Mouse (Mus musculus) ES-Bruce4 (cell line): ENCODE data around the gene Mgst1. TPM values are rescaled to one million over a fixed set of nuclear protein-coding genes. Genes with fewer than 3 reads are reported as not detected.

Source experiments
- H3K27ac ChIP-seq: 2 replicates; pipeline ENCODE4 v1.5.1; 2012; ENCODE audit warnings: low read length, inconsistent platforms; ENCODE audit not compliant: insufficient read depth
- H3K27me3 ChIP-seq: 2 replicates; pipeline ENCODE4 v1.6.1; 2012; ENCODE audit warnings: mild to moderate bottlenecking, low read length, inconsistent platforms; ENCODE audit not compliant: control insufficient read depth, poor library complexity, insufficient read depth, severe bottlenecking
- H3K36me3 ChIP-seq: 2 replicates; pipeline ENCODE4 v1.6.1; 2012; ENCODE audit warnings: inconsistent platforms, mild to moderate bottlenecking, low read length, moderate library complexity; ENCODE audit not compliant: control insufficient read depth, poor library complexity, insufficient read depth, severe bottlenecking
- H3K4me1 ChIP-seq: one replicate; pipeline ENCODE4 v1.8.1; 2011; ENCODE audit warnings: low read length; ENCODE audit not compliant: control insufficient read depth, insufficient read depth
- H3K4me3 ChIP-seq: 2 replicates; pipeline ENCODE4 v1.5.1; 2011; ENCODE audit warnings: low read depth, mild to moderate bottlenecking, low read length
- H3K9ac ChIP-seq: 2 replicates; pipeline ENCODE4 v1.6.1; 2012; ENCODE audit warnings: low read depth, mild to moderate bottlenecking, inconsistent platforms; ENCODE audit not compliant: poor library complexity, severe bottlenecking
- H3K9me3 ChIP-seq: replicated peaks from 2 replicates; pipeline ENCODE4 v1.6.1; 2012; ENCODE audit warnings: mild to moderate bottlenecking, low read length, inconsistent platforms; ENCODE audit not compliant: control insufficient read depth, poor library complexity, insufficient read depth, severe bottlenecking
- CTCF ChIP-seq: IDR thresholded peaks from one replicate; pipeline ENCODE4 v1.8.1; 2011; ENCODE audit warnings: low read depth, low read length
- EP300 ChIP-seq: IDR thresholded peaks from 2 replicates; pipeline ENCODE4 v1.6.1; 2011; ENCODE audit warnings: low read depth, low read length; ENCODE audit not compliant: insufficient read depth
- POLR2A ChIP-seq: IDR thresholded peaks from one replicate; pipeline ENCODE4 v1.8.1; 2011; ENCODE audit warnings: low read length; ENCODE audit not compliant: insufficient read depth
- polyA plus RNA-seq: library from polyadenylated mRNA; stranded (reverse); fragments of >200 nt; gene quantifications from 2 replicates; pipeline ENCODE4 v1.2.4, GENCODE M21; 2011; ENCODE audit warnings: low read depth; ENCODE audit not compliant: missing spikeins, insufficient read depth, insufficient read length

Gene Mgst1
- polyA plus RNA-seq, 1 experiment = 11.4 TPM

- TF ChIP-seq POLR2A = no peak
- TF ChIP-seq CTCF = no peak
- no peak for TF ChIP-seq EP300
- no peaks in the 10 kb centered on the region for H3K4me1 ChIP-seq
- no peak overlapping the region for H3K4me3 ChIP-seq
- no peaks in the 10 kb centered on the region for H3K36me3 ChIP-seq
- H3K27ac ChIP-seq = no peak overlapping the region
- no peak overlapping the region for H3K9ac ChIP-seq
- no peaks in the 10 kb centered on the region for H3K9me3 ChIP-seq
- H3K27me3 ChIP-seq = no peaks in the 10 kb centered on the region
Observed at GRCm38 (mm10) chr6:138104559-138104958, 35.6 kb upstream of the Mgst1 start.

- TF ChIP-seq CTCF = no peak
- TF ChIP-seq EP300 = no peak
- TF ChIP-seq POLR2A = no peak
- H3K9ac ChIP-seq = no peak overlapping the region
Observed at GRCm38 (mm10) chr6:138117496-138117895, 22.6 kb upstream of the Mgst1 start.

GRCm38 (mm10) chr6:138128392-138129335, 11.5 kb upstream of the Mgst1 start:
- Histone ChIP-seq H3K9ac (no peak overlapping the region), H3K27me3 (no peaks in the 10 kb centered on the region), H3K4me3 (no peak overlapping the region), H3K9me3 (no peaks in the 10 kb centered on the region), H3K4me1 (no peaks in the 10 kb centered on the region), H3K36me3 (no peaks in the 10 kb centered on the region), H3K27ac (no peak overlapping the region)
- TF ChIP-seq CTCF (no peak), EP300 (no peak), POLR2A (no peak)

More at GRCm38 (mm10) chr6:138117496-138117895, 22.6 kb upstream of the Mgst1 start:
- no peaks in the 10 kb centered on the region for H3K9me3 ChIP-seq
- no peaks in the 10 kb centered on the region for H3K36me3 ChIP-seq
- H3K27me3 ChIP-seq = no peaks in the 10 kb centered on the region; the same call in 1 of the 2 replicates
- no peak overlapping the region for H3K27ac ChIP-seq
- no peaks in the 10 kb centered on the region for H3K4me1 ChIP-seq
- H3K4me3 ChIP-seq = no peak overlapping the region

GRCm38 (mm10) chr6:138130541-138130940, 9.6 kb upstream of the Mgst1 start:
- Histone ChIP-seq H3K4me1 (no peaks in the 10 kb centered on the region), H3K36me3 (no peaks in the 10 kb centered on the region), H3K9ac (no peak overlapping the region), H3K9me3 (no peaks in the 10 kb centered on the region), H3K4me3 (no peak overlapping the region), H3K27me3 (no peaks in the 10 kb centered on the region), H3K27ac (no peak overlapping the region)
- TF ChIP-seq EP300 (no peak), POLR2A (no peak), CTCF (no peak)

- Histone ChIP-seq H3K9me3 (no peaks in the 10 kb centered on the region), H3K9ac (no peak overlapping the region), H3K4me1 (no peaks in the 10 kb centered on the region), H3K27ac (no peak overlapping the region), H3K27me3 (no peaks in the 10 kb centered on the region), H3K36me3 (no peaks in the 10 kb centered on the region), H3K4me3 (peak overlapping the region; percentile 54)
- no peak for TF ChIP-seq POLR2A
- TF ChIP-seq CTCF = no peak
- no peak for TF ChIP-seq EP300
Observed at GRCm38 (mm10) chr6:138140336-138140735, 220 bp downstream of the Mgst1 start.

- Histone ChIP-seq H3K9ac (no peak overlapping the region), H3K9me3 (no peaks in the 10 kb centered on the region), H3K4me1 (no peaks in the 10 kb centered on the region), H3K4me3 (no peak overlapping the region), H3K36me3 (no peaks in the 10 kb centered on the region), H3K27me3 (no peaks in the 10 kb centered on the region), H3K27ac (no peak overlapping the region)
- TF ChIP-seq POLR2A (no peak), EP300 (no peak), CTCF (no peak)
Observed at GRCm38 (mm10) chr6:138141111-138141592, 1.0 kb downstream of the Mgst1 start.
